Mouse (Mus musculus) lung, postnatal 0 days (tissue): ENCODE measurements at regions not wholly inside any gene's neighbourhood (a gene's known extent, or its start where the extent isn't known, plus 50 kb on each side); places are given as distances from the start of the nearest gene placed in this dataset.

Experiments used
- ATAC-seq: fragments of 200-750 bp; cut with Nextera tagmentation; 2 replicates; pipeline ENCODE4 v1.8.0; 2017; ENCODE audit warnings: moderate library complexity
- DNase-seq: peaks from one replicate; pipeline ENCODE4 v3.0.0-alpha.2; 2016; ENCODE audit warnings: low spot score
- H3K27ac ChIP-seq: fragments of 300-500 bp; sonication (generic); 2 replicates; pipeline ENCODE4 v1.5.1; 2014; ENCODE audit warnings: antibody characterized with exemption, mild to moderate bottlenecking, low read length, mixed read lengths
- H3K27me3 ChIP-seq: fragments of 300-500 bp; sonication (generic); replicated peaks from 2 replicates; pipeline ENCODE4 v1.6.1; 2014; ENCODE audit warnings: low read length, mixed read lengths; ENCODE audit not compliant: insufficient read depth
- H3K36me3 ChIP-seq: fragments of 300-500 bp; sonication (generic); 2 replicates; pipeline ENCODE4 v1.6.1; 2014; ENCODE audit warnings: low read length, mixed read lengths; ENCODE audit not compliant: insufficient read depth
- H3K4me1 ChIP-seq: fragments of 300-500 bp; sonication (generic); 2 replicates; pipeline ENCODE4 v1.6.1; 2014; ENCODE audit warnings: antibody characterized with exemption, low read depth, low read length, mixed read lengths; ENCODE audit not compliant: insufficient read depth
- H3K4me2 ChIP-seq: fragments of 300-500 bp; sonication (generic); replicated peaks from 2 replicates; pipeline ENCODE4 v1.6.1; 2014; ENCODE audit warnings: low read depth, mild to moderate bottlenecking, low read length, moderate library complexity, mixed read lengths
- H3K4me3 ChIP-seq: fragments of 300-500 bp; sonication (generic); 2 replicates; pipeline ENCODE4 v1.5.1; 2014; ENCODE audit warnings: low read depth, low read length
- H3K9ac ChIP-seq: fragments of 300-500 bp; sonication (generic); replicated peaks from 2 replicates; pipeline ENCODE4 v1.6.1; 2014; ENCODE audit warnings: low read depth, mild to moderate bottlenecking
- H3K9me3 ChIP-seq: fragments of 300-500 bp; sonication (generic); 2 replicates; pipeline ENCODE4 v1.6.1; 2016; ENCODE audit warnings: low read length, mixed read lengths
- CTCF ChIP-seq: IDR thresholded peaks from 2 replicates; pipeline ENCODE4 v1.5.1; 2016; ENCODE audit warnings: antibody characterized with exemption, mild to moderate bottlenecking
- EP300 ChIP-seq: IDR thresholded peaks from 2 replicates; pipeline ENCODE4 v1.6.1; 2016; ENCODE audit warnings: antibody characterized with exemption, mild to moderate bottlenecking, control low read depth
- WGBS: fragments of 180-500 bp; shearing (Covaris S2); extraction: QIAGEN DNeasy Blood & Tissue Kit; methylation state at CpG from one replicate; pipeline ENCODE4 v1.1.7; 2014; 5-methylcytosine and 5-hydroxymethylcytosine counted together

GRCm38 (mm10) chr4:40351090-40351489 lies 71.9 kb upstream of the Ndufb6 start:
- Histone ChIP-seq H3K36me3 (no peaks in the 10 kb centered on the region), H3K4me2 (no peak overlapping the region), H3K4me3 (no peak overlapping the region), H3K4me1 (no peaks in the 10 kb centered on the region), H3K9ac (no peak overlapping the region), H3K27ac (no peak overlapping the region), H3K27me3 (no peaks in the 10 kb centered on the region), H3K9me3 (no peaks in the 10 kb centered on the region)
- 66% methylated on average over 4 of the region's 4 CpGs for WGBS
- DNase-seq (no peak), ATAC-seq (no peak)
- TF ChIP-seq CTCF (no peak), EP300 (no peak)

GRCm38 (mm10) chr4:40345847-40346246 lies 66.6 kb upstream of the Ndufb6 start:
- TF ChIP-seq CTCF (no peak), EP300 (no peak)

GRCm38 (mm10) chr4:40342181-40342580 lies 63.0 kb upstream of the Ndufb6 start:
- Histone ChIP-seq H3K4me2 (no peak overlapping the region), H3K9ac (no peak overlapping the region), H3K4me1 (no peaks in the 10 kb centered on the region), H3K36me3 (no peaks in the 10 kb centered on the region), H3K27me3 (no peaks in the 10 kb centered on the region), H3K9me3 (no peaks in the 10 kb centered on the region), H3K4me3 (no peak overlapping the region), H3K27ac (no peak overlapping the region)
- no peak for TF ChIP-seq CTCF
- no peak for TF ChIP-seq EP300
- DNase-seq, result no peak
- WGBS, result 78% methylated on average over 3 of the region's 3 CpGs
- ATAC-seq, result no peak

More at GRCm38 (mm10) chr4:40345847-40346246, 66.6 kb upstream of the Ndufb6 start:
- Histone ChIP-seq H3K4me3 (no peak overlapping the region), H3K27ac (no peak overlapping the region), H3K36me3 (no peaks in the 10 kb centered on the region), H3K4me1 (no peaks in the 10 kb centered on the region), H3K4me2 (no peak overlapping the region), H3K9ac (no peak overlapping the region), H3K27me3 (no peaks in the 10 kb centered on the region), H3K9me3 (no peaks in the 10 kb centered on the region)
- DNase-seq (no peak), ATAC-seq (no peak)
- WGBS, result 52% methylated on average over 3 of the region's 3 CpGs

DNA sequence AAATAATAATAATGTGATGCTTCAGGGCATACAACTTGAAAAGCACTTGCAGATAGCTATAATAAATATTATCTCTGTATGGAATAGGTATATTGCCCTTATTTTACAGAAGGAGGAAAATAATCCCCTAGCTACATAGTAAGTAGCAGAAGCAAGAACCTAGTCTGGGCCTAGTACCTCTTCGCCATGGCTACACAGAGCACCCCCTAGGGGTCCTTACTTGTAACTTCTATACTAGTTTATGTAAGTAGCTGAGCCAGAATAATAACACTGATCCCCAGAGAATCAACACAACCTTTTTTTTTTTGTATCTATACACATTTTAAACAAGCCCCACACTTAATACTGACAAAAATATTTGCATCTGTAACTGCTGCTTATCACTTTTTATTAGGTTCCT lies 55.6 kb upstream of the Ndufb6 start:
- Histone ChIP-seq H3K9ac (no peak overlapping the region), H3K4me2 (no peak overlapping the region), H3K4me3 (no peak overlapping the region), H3K27me3 (no peaks in the 10 kb centered on the region), H3K9me3 (no peaks in the 10 kb centered on the region), H3K27ac (no peak overlapping the region), H3K36me3 (no peaks in the 10 kb centered on the region), H3K4me1 (no peaks in the 10 kb centered on the region)
- no peak for DNase-seq
- ATAC-seq, result no peak
- no peak for TF ChIP-seq EP300
- TF ChIP-seq CTCF, result no peak
- WGBS, result 52% methylated on average over 1 of the region's 1 CpGs

DNA sequence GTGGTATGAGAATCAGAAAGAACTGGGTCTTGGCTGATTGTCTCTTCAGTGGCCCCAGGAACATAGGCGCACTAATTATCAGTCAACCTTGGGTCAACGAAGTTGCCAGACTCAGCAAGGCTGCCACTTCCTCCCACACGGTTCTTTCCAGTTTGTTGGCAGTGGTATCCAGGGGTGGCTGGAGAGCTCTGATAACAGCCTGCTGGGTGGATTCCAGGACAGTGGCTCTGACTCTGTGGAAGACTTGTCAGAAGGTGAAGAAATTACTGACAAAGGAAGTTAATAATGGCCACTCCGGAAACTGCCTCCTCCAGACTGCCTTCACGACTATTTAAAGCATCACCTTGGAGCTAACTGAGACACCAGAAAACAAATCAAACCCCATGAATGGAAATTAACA lies 50.5 kb upstream of the Ndufb6 start:
- Histone ChIP-seq H3K36me3 (no peaks in the 10 kb centered on the region), H3K4me3 (no peak overlapping the region), H3K9ac (no peak overlapping the region), H3K27me3 (no peaks in the 10 kb centered on the region), H3K4me2 (no peak overlapping the region), H3K4me1 (no peaks in the 10 kb centered on the region), H3K27ac (no peak overlapping the region), H3K9me3 (no peaks in the 10 kb centered on the region)
- ATAC-seq (no peak), DNase-seq (no peak)
- TF ChIP-seq EP300, result no peak
- TF ChIP-seq CTCF, result no peak
- WGBS, result 49% methylated on average over 5 of the region's 5 CpGs
